Mouse (Mus musculus): Measurements from ENCODE around the gene Shbg. TPM values are rescaled to one million over a fixed set of nuclear protein-coding genes. Genes with fewer than 3 reads are reported as not detected.
A peak's percentile ranks its signal among the peaks of the same experiment; 100 is the strongest.

The Shbg gene
- polyA plus RNA-seq, 1 experiment from 2014 or later, result not detected

DNA sequence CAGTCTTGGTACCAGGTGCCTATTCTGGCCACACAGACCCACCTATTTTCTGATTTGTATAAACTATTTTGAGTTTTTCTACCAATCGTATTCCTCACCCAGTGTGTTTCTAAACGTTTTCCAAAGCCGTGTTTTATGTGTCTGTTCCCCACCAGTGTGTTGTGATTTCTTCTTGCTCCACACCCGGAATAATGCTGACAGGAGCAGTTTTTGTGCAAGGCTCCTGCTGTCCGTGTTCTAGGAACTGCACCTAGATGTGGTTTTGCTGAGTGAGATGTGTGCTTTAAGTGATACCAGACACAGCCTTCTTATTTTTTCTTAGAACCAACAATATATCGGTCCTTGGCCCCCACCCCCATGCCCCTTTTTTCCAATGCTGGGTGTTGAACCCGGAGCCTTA is 33.7 kb downstream of the Shbg start:
- WGBS, result 81% methylated on average over 7 of the region's 7 CpGs
- H3K9ac ChIP-seq (ENCODE audit: low read depth, low read length), result no peak overlapping the region
- peaks cover 11% of the 10 kb centered on the region for H3K4me1 ChIP-seq (ENCODE audit: control insufficient read depth, insufficient read depth, low read length)
- H3K27me3 ChIP-seq (ENCODE audit: control insufficient read depth, insufficient read depth, low read length), result no peaks in the 10 kb centered on the region
- H3K4me3 ChIP-seq (ENCODE audit: low read length), result no peak overlapping the region
- peaks cover 36% of the 10 kb centered on the region for H3K36me3 ChIP-seq (ENCODE audit: control insufficient read depth, insufficient read depth, low read length)
- no peak overlapping the region for H3K27ac ChIP-seq (ENCODE audit: low read depth, low read length)
- no peaks in the 10 kb centered on the region for H3K9me3 ChIP-seq (ENCODE audit: control insufficient read depth, low read length)
- no peak for ATAC-seq (ENCODE audit: low FRiP score, low TSS enrichment)
- no peak overlapping the region for H3K4me2 ChIP-seq (replicated peaks; ENCODE audit: low read depth, low read length)

DNA sequence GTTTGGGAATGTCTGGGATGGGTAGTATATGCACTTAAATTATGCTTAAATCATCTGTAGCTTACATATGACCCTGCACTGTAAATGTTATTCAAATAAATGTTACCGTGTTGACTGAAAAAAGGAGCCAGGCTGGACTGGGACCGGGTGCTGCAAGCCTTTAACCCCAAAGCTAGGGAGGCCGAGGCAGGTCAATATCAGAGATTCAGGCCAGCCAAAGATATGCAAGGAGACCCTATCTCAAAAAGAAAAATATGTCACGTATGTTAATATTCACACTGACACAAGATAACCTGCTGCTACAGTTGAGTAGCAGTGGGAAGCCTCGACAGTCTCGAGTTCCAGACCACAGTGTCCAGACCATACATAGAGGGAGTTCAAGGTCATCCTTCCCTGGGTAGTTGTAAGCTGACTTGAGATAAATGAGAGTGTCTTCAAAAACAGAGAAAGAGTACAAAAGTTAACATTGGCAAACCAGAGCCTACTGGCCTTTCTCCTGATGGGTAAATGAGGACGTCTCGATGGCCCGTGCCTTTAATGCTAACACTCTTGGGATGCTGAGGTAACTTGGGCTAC is 35.4 kb downstream of the Shbg start:
- peak overlapping the region; percentile 78; the same call in 1 of the 2 replicates for H3K9ac ChIP-seq (ENCODE audit: low read depth, low read length)
- peak overlapping the region; percentile 83 for H3K4me3 ChIP-seq (ENCODE audit: low read length)
- H3K27me3 ChIP-seq (ENCODE audit: control insufficient read depth, insufficient read depth, low read length), result no peaks in the 10 kb centered on the region
- H3K4me1 ChIP-seq (ENCODE audit: control insufficient read depth, insufficient read depth, low read length), result peaks cover 23% of the 10 kb centered on the region
- 63% methylated on average over 9 of the region's 9 CpGs for WGBS
- H3K4me2 ChIP-seq (replicated peaks; ENCODE audit: low read depth, low read length), result peak overlapping the region; percentile 93
- no peaks in the 10 kb centered on the region for H3K9me3 ChIP-seq (ENCODE audit: control insufficient read depth, low read length)
- H3K36me3 ChIP-seq (ENCODE audit: control insufficient read depth, insufficient read depth, low read length), result peaks cover 21% of the 10 kb centered on the region
- no peak for ATAC-seq (ENCODE audit: low FRiP score, low TSS enrichment)
- H3K27ac ChIP-seq (ENCODE audit: low read depth, low read length), result no peak overlapping the region

DNA sequence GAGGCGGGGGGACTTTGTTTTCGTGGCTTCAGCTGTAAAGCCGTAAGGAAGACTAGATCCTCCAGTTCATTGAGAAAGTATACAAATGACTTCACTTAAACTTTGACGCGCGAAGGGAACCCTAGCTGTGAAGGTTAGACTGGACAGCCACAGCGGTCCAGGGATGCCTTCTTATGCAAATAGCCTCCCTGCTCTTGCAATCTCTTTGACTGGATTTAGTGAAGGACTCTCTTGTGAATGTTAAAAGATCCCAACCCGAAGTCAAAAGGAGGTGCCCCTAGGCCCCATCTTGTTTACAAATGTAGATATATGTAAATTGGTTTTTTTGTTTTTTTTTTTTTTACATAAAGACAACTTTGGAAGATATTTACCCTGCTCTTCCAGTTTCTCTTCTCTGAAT is 35.9 kb downstream of the Shbg start:
- peaks cover 19% of the 10 kb centered on the region; the same call in 1 of the 2 replicates for H3K36me3 ChIP-seq (ENCODE audit: control insufficient read depth, insufficient read depth, low read length)
- H3K27me3 ChIP-seq (ENCODE audit: control insufficient read depth, insufficient read depth, low read length), result no peaks in the 10 kb centered on the region
- peaks cover 28% of the 10 kb centered on the region for H3K4me1 ChIP-seq (ENCODE audit: control insufficient read depth, insufficient read depth, low read length)
- WGBS, result 1% methylated on average over 8 of the region's 8 CpGs
- H3K27ac ChIP-seq (ENCODE audit: low read depth, low read length), result peak overlapping the region; percentile 97
- peak overlapping the region; percentile 83 for H3K4me3 ChIP-seq (ENCODE audit: low read length)
- peak overlapping the region; percentile 93 for H3K4me2 ChIP-seq (replicated peaks; ENCODE audit: low read depth, low read length)
- H3K9me3 ChIP-seq (ENCODE audit: control insufficient read depth, low read length), result no peaks in the 10 kb centered on the region
- peak overlapping the region; percentile 78 for H3K9ac ChIP-seq (ENCODE audit: low read depth, low read length)
- no peak for ATAC-seq (ENCODE audit: low FRiP score, low TSS enrichment)

DNA sequence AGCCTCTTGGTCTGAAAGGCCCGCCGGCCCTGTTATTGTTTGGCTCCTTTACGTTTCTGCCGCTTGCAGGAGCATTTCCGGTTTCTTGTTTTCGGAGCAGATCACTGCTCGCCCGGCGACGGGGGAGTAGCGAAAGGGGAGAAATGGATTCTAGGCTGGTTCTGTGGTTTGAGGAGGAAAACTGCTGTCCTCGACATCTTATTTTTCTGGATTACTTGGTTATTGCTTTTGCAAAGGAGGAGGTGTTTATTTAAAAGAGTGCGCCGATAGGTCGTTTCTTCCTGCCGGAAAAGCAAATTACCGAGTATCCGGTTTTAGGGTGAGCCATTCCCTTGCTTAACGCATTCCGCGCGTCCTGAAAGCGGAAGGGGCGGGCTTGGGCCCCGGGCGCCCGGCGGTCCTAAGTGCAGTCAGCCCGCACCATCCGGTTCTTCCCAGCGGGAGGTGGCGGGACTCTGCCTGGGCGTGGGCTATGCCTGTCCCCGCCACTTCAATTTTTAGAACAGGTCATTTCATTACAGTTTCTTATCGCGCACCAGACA is 36.5 kb downstream of the Shbg start:
- Histone ChIP-seq H3K4me1 (ENCODE audit: control insufficient read depth, insufficient read depth, low read length) (peaks cover 29% of the 10 kb centered on the region), H3K4me3 (ENCODE audit: low read length) (peak overlapping the region; percentile 83), H3K4me2 (replicated peaks; ENCODE audit: low read depth, low read length) (peak overlapping the region; percentile 93), H3K27ac (ENCODE audit: low read depth, low read length) (peak overlapping the region; percentile 97), H3K9ac (ENCODE audit: low read depth, low read length) (peak overlapping the region; percentile 78), H3K36me3 (ENCODE audit: control insufficient read depth, insufficient read depth, low read length) (peaks cover 18% of the 10 kb centered on the region; the same call in 1 of the 2 replicates), H3K9me3 (ENCODE audit: control insufficient read depth, low read length) (no peaks in the 10 kb centered on the region), H3K27me3 (ENCODE audit: control insufficient read depth, insufficient read depth, low read length) (no peaks in the 10 kb centered on the region)
- ATAC-seq (ENCODE audit: low FRiP score, low TSS enrichment), result peak; percentile 77
- WGBS, result 0% methylated on average over 36 of the region's 36 CpGs

DNA sequence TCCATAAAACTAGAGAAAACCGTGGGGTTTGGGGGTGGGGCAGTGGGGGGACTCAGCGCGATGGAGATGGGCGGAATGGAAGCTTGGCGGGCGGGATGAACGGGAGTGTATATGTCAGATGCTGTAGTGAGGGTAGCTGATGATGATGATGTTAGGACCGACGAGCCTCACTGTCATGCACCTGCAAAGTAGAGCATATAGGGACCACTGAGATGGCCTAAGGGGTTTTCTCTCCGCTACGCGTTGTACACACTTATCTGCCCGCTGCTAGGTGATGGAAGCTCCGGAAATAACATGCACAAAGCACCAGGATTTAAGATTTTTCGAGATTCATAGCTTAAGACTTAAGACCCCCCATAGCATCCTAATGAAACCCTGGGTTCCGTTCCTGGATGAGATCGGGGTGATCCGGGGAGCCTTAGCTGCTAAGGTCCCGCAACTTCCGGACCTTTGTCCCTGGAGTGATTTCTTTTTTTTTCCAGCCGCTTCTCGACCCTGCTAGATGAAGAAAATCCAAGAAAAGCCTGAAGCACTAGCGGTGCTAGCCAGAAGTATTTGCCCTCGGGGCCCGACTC is 37.0 kb downstream of the Shbg start:
- 0% methylated on average over 25 of the region's 25 CpGs for WGBS
- H3K27me3 ChIP-seq (ENCODE audit: control insufficient read depth, insufficient read depth, low read length), result no peaks in the 10 kb centered on the region
- H3K4me3 ChIP-seq (ENCODE audit: low read length), result peak overlapping the region; percentile 83
- peaks cover 21% of the 10 kb centered on the region; the same call in 1 of the 2 replicates for H3K36me3 ChIP-seq (ENCODE audit: control insufficient read depth, insufficient read depth, low read length)
- H3K9me3 ChIP-seq (ENCODE audit: control insufficient read depth, low read length), result no peaks in the 10 kb centered on the region
- peak; percentile 16 for ATAC-seq (ENCODE audit: low FRiP score, low TSS enrichment)
- H3K4me2 ChIP-seq (replicated peaks; ENCODE audit: low read depth, low read length), result peak overlapping the region; percentile 93
- H3K4me1 ChIP-seq (ENCODE audit: control insufficient read depth, insufficient read depth, low read length), result peaks cover 29% of the 10 kb centered on the region
- peak overlapping the region; percentile 97 for H3K27ac ChIP-seq (ENCODE audit: low read depth, low read length)
- peak overlapping the region; percentile 78 for H3K9ac ChIP-seq (ENCODE audit: low read depth, low read length)

DNA sequence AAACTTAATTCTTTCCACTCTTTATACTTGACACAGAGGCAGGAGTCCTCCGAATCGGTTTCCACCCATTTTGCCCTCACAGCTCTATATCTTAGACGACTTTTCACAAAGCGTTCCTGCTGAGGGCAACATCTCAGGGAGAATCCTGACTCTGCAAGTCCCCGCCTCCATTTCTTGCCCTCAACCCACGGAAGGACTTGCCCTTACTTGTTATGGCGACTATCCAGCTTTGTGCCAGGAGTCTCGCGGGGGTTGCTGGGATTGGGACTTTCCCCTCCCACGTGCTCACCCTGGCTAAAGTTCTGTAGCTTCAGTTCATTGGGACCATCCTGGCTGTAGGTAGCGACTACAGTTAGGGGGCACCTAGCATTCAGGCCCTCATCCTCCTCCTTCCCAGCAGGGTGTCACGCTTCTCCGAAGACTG is 37.6 kb downstream of the Shbg start, which contains the start of the genes Wrap53 and Trp53:
TSS of gene Wrap53 (minus strand) at position 165 of the 424 bp plus-strand sequence.
TSS of gene Trp53 (plus strand) at position 269 of the 424 bp plus-strand sequence.
- peak; percentile 65 for ATAC-seq (ENCODE audit: low FRiP score, low TSS enrichment)
- Histone ChIP-seq H3K27me3 (ENCODE audit: control insufficient read depth, insufficient read depth, low read length) (no peaks in the 10 kb centered on the region), H3K4me3 (ENCODE audit: low read length) (peak within 1 kb of the TSS; percentile 83), H3K27ac (ENCODE audit: low read depth, low read length) (peak within 1 kb of the TSS; percentile 97), H3K4me1 (ENCODE audit: control insufficient read depth, insufficient read depth, low read length) (peaks cover 29% of the 10 kb centered on the region), H3K4me2 (replicated peaks; ENCODE audit: low read depth, low read length) (peak within 1 kb of the TSS; percentile 93), H3K9ac (ENCODE audit: low read depth, low read length) (peak within 1 kb of the TSS; percentile 90), H3K9me3 (ENCODE audit: control insufficient read depth, low read length) (no peaks in the 10 kb centered on the region), H3K36me3 (ENCODE audit: control insufficient read depth, insufficient read depth, low read length) (peaks cover 21% of the 10 kb centered on the region; the same call in 1 of the 2 replicates)
- WGBS, result under 1% methylated on average over 13 of the region's 13 CpGs

DNA sequence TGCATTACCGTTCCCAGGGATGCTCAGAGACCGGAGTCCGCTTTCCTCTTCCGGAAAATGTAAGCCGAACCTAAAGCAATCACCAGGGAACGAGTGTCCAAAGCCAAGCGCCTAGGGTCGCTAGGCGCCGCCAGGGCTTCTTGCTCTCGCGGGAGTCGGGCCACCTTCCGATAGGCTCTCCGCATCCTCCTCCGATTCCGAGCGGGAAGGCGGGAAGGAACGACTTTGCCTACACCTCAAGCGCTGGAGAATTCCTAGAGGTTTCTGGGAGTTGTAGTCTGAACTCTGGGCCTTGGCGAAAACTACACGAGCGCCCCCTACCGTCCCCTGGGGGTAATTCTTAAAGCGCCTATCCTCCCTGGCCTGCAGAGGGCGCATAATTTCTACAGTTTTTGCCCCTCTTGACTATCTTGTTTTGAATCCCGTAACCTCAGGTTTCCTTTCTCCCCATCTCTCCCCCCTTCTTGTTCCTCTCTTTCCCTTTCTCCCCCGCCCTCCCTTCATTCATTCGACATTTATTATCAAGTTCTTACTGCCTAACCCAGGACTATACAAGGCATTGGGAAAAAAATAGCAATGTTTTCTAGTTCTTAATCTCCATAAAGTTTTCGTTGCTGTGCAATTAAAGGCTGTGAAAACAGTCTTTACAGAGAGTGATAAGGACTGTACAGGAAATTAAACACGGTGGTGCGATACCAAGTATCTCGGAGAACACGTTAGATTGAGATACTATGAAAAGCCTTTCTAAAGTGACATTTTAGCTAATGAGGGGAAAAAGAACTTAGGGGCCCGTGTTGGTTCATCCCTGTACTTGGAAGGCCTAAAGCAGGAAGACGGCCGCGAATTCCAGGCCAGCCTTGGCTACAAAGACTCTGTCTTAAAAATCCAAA is 38.3 kb downstream of the Shbg start:
- no peaks in the 10 kb centered on the region for H3K27me3 ChIP-seq (ENCODE audit: control insufficient read depth, insufficient read depth, low read length)
- peak overlapping the region; percentile 97 for H3K27ac ChIP-seq (ENCODE audit: low read depth, low read length)
- H3K4me1 ChIP-seq (ENCODE audit: control insufficient read depth, insufficient read depth, low read length), result peaks cover 29% of the 10 kb centered on the region
- peaks cover 15% of the 10 kb centered on the region; the same call in 1 of the 2 replicates for H3K36me3 ChIP-seq (ENCODE audit: control insufficient read depth, insufficient read depth, low read length)
- WGBS, result 2% methylated on average over 39 of the region's 39 CpGs
- H3K9me3 ChIP-seq (ENCODE audit: control insufficient read depth, low read length), result no peaks in the 10 kb centered on the region
- peak overlapping the region; percentile 93 for H3K4me2 ChIP-seq (replicated peaks; ENCODE audit: low read depth, low read length)
- peak; percentile 90 for ATAC-seq (ENCODE audit: low FRiP score, low TSS enrichment)
- peak overlapping the region; percentile 90 for H3K9ac ChIP-seq (ENCODE audit: low read depth, low read length)
- H3K4me3 ChIP-seq (ENCODE audit: low read length), result peak overlapping the region; percentile 83

DNA sequence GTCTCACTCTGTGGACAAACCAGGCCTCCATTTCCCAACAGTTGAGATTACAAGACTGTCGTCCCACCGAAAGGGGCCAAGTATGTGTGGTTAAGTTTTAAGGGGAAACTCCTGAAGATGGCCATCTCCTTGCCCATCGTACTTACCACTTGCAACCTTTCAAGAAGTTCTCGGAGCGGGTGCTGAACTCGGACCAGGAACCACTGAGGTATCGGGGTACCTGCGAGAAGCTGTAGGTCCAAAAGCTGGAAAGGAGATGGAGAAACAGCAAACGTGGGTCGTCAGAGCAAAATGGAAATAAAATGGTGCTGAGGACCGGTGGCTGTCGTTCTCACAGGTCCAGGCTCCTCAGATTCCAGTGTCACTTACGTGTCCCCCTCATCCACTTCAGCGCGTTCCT is 39.4 kb downstream of the Shbg start:
- H3K27ac ChIP-seq (ENCODE audit: low read depth, low read length), result no peak overlapping the region
- H3K4me2 ChIP-seq (replicated peaks; ENCODE audit: low read depth, low read length), result peak overlapping the region; percentile 93
- WGBS, result 11% methylated on average over 15 of the region's 15 CpGs
- H3K9me3 ChIP-seq (ENCODE audit: control insufficient read depth, low read length), result no peaks in the 10 kb centered on the region
- H3K36me3 ChIP-seq (ENCODE audit: control insufficient read depth, insufficient read depth, low read length), result peaks cover 16% of the 10 kb centered on the region; the same call in 1 of the 2 replicates
- H3K9ac ChIP-seq (ENCODE audit: low read depth, low read length), result peak overlapping the region; percentile 90
- ATAC-seq (ENCODE audit: low FRiP score, low TSS enrichment), result no peak
- peaks cover 27% of the 10 kb centered on the region for H3K4me1 ChIP-seq (ENCODE audit: control insufficient read depth, insufficient read depth, low read length)
- no peaks in the 10 kb centered on the region for H3K27me3 ChIP-seq (ENCODE audit: control insufficient read depth, insufficient read depth, low read length)
- peak overlapping the region; percentile 83 for H3K4me3 ChIP-seq (ENCODE audit: low read length)
